Mouse (Mus musculus): ENCODE measurements at regions not wholly inside any gene's neighbourhood (a gene's known extent, or its start where the extent isn't known, plus 50 kb on each side); places are given as distances from the start of the nearest gene placed in this dataset.

DNA sequence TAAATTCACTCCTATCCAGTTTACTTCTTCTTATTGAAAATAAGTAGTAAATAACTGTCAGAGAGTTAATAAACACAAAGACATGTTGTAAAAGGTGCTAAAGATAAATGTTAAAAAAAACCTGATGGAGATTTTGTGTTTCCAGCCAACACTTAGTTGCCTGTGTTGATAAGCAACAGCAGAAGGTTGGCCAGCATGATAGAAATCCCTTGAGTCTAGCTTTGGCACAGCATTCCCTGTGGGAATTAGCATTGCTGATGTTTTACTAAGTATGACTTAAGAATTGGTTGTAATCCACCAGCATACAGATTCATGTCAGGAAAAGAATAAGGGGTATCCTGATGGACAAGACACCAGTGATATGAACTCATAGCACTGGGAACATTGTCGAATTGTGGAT lies 594.3 kb downstream of the Plod2 start:
- no peak for DNase-seq

DNA sequence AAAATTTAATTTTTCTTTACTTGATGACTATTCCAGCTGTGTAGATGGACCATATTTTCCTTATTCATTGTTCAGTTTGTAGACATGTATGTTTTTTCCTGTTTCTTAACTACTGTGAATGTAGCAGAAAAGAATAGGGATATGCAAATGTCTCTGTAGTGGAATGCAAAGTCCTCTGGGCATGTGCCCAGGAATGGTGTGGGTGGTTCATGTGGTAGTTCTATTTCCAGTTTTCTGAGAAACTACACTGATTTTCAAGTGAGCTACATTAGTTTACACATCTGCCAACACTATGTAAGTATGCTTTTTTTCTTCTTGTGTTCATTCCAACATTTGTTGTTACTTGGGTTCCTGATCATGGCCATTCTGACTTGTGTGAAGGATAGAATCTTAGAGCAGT lies 628.0 kb downstream of the Plod2 start:
- no peak for DNase-seq

- DNase-seq = no peak
Measured at GRCm38 (mm10) chr9:93186638-93187037, 644.6 kb downstream of the Plod2 start.

- DNase-seq = no peak
Measured at GRCm38 (mm10) chr9:93232562-93232961, 690.5 kb downstream of the Plod2 start.

DNA sequence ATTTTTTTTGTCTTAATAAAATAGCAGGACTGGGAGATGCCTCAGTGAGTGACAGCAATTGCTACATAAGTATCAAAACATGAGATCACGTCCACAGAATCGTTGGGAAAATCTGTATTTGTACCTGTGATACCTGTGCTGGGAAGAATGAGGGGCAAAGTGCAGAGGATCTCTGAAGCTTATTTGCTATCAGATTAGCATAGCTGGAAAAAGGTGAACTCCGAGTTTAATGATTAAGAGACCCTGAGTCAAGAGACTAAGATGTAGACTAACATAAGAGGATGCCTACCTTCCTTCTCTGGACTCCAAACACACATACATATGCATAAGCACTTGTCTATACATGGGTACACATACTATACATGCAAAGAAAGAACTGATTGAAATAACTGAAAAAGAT lies 710.1 kb downstream of the Plod2 start:
- no peak for DNase-seq

DNA sequence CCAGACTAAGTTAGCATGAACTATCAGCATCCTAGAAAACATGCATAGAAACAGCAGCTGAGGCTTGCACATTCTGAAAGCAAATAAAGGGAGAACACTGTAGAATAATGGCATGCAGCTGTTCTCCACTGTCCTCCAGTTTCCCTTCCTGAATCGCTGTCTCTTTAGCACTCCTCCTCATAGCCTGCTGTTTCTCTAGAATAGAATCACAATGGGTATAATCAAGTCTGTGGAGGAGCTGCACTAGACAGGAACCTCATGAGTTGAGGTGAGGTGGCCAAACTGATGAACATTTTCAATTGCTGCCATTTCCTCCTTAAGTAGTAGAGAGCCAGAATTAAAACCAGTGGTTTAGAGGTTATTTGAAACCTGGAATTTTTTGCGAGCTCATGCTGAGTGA lies 755.3 kb downstream of the Plod2 start:
- DNase-seq = no peak

DNA sequence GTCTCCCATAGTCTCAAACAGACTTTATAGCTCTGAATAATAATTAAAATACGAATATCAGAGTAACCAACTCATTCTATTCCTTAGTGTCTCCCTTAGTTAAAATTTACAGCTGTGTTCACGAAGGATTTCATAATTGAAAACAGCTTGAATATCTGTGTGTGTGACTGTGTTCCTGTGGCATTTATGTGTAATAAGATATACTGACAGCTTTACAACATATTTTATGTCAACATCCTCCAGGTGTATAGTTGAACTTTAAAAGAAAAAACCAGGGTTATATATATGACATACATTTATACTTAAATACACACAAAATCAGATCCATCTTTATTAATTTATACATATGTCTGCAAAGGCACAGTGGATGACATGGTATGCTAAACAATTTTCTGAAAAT lies 764.7 kb downstream of the Plod2 start:
- no peak for DNase-seq

DNA sequence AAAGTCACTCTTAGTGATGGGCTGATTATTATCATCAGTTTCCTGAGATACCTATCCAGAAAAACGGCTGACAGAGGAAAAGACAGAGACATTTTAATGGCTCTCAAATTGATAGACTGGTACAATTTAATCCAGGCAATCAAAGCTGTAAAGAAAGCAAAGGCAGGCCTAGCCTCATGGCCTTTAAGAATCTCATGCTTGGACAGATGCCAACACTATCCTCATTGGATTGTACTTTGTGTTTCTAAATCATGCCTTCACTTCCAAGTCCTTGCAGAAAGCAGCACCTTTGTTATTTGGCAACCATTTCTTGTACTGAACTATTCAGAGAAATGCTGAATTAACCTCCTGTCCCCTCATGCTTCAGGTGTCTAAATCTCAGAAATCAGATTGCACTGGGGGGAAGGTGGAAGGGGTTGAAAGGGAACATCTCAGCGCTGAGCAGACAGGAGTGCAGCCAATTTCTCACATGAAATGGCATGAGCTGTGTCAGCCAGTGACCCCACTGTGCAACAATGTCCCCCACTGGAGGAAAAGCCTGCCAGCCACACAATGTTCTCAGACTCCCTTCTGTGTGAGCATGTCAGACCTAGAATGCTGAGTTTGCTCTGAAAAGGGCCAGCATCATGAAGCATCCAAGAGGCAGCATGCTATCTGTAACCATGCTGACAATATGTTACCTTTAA lies 787.1 kb downstream of the Plod2 start:
- peak; percentile 15 for DNase-seq
